Mouse (Mus musculus) heart, adult 11 months (tissue): ENCODE data around the gene Lmo3.

Source experiments
- DNase-seq: peaks from one replicate; pipeline ENCODE4 v3.0.0; 2022

The Lmo3 gene

GRCm38 (mm10) chr6:138422671-138423321 is 159.0 kb downstream of the Lmo3 start:
- DNase-seq: no peak

- no peak for DNase-seq
These were observed 159.7 kb downstream of the Lmo3 start for GRCm38 (mm10) chr6:138421931-138422531.

- DNase-seq: no peak
These were observed 160.6 kb downstream of the Lmo3 start for GRCm38 (mm10) chr6:138421191-138421613.

GRCm38 (mm10) chr6:138420536-138420891 is 161.3 kb downstream of the Lmo3 start:
- DNase-seq: no peak

- DNase-seq: no peak
These were observed 161.8 kb downstream of the Lmo3 start for GRCm38 (mm10) chr6:138419871-138420535.

- no peak for DNase-seq
These were observed 169.7 kb downstream of the Lmo3 start for GRCm38 (mm10) chr6:138412075-138412474.

GRCm38 (mm10) chr6:138402031-138402430 is 179.7 kb downstream of the Lmo3 start:
- DNase-seq: no peak

GRCm38 (mm10) chr6:138398836-138399235 is 182.9 kb downstream of the Lmo3 start:
- DNase-seq: no peak

GRCm38 (mm10) chr6:138391085-138391484 is 190.7 kb downstream of the Lmo3 start:
- no peak for DNase-seq

GRCm38 (mm10) chr6:138388168-138388936 is 193.4 kb downstream of the Lmo3 start:
- DNase-seq: no peak

GRCm38 (mm10) chr6:138383208-138383607 is 198.6 kb downstream of the Lmo3 start:
- no peak for DNase-seq

GRCm38 (mm10) chr6:138371176-138371575 is 210.6 kb downstream of the Lmo3 start:
- peak; percentile 59 for DNase-seq

- peak; percentile 14 for DNase-seq
These were observed 217.7 kb downstream of the Lmo3 start for GRCm38 (mm10) chr6:138364111-138364510.

GRCm38 (mm10) chr6:138350587-138351345 is 231.0 kb downstream of the Lmo3 start:
- peak; percentile 29 for DNase-seq

GRCm38 (mm10) chr6:138346558-138346957 is 235.2 kb downstream of the Lmo3 start:
- DNase-seq: no peak

GRCm38 (mm10) chr6:138335858-138336257 is 245.9 kb downstream of the Lmo3 start:
- no peak for DNase-seq

- no peak for DNase-seq
These were observed 247.8 kb downstream of the Lmo3 start for GRCm38 (mm10) chr6:138333991-138334390.

GRCm38 (mm10) chr6:138325744-138326400 is 255.9 kb downstream of the Lmo3 start:
- peak; percentile 83 for DNase-seq

- no peak for DNase-seq
These were observed 256.6 kb downstream of the Lmo3 start for GRCm38 (mm10) chr6:138325145-138325544.

- DNase-seq: peak; percentile 78
These were observed 258.4 kb downstream of the Lmo3 start for GRCm38 (mm10) chr6:138323325-138323724.

- no peak for DNase-seq
These were observed 261.5 kb downstream of the Lmo3 start for GRCm38 (mm10) chr6:138320190-138320737.
